Mouse (Mus musculus) layer of hippocampus, adult 18-20 months (tissue): ENCODE results near the gene Mylk3. TPM values are rescaled to one million over a fixed set of nuclear protein-coding genes. Genes with fewer than 3 reads are reported as not detected.

Experiments used
- DNase-seq, 2 experiments: peaks; one replicate each; pipeline ENCODE4 v3.0.0; 2022; ENCODE audit warnings: low spot score in 2 of 2
- total RNA-seq, 2 experiments: library from RNA; stranded (reverse); gene quantifications; 2 replicates each; pipeline ENCODE4 v1.2.3; 2021

The Mylk3 gene
- total RNA-seq, 2 experiments from 2014 or later = 3.5 to 4.0 TPM

DNA sequence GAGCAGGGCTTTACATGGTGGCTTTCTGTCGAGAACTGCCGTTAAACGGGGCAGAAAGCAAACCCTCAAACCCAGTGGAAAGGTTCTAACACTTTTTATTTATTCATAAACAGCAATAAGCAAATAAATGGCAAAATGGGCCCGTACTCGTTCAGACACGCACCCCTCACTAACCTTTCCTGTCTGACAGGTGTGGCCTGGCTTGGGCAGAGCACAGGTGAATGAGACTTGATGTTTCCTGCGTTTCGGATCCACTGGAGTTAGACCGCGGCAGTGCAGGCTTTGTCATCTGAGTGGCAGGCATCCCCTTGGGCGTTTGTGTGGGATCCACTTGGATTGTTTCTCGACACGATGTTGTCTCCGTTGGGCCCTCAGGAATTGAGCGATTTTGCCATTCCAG lies 64.2 kb downstream of the Mylk3 start:
- DNase-seq = no peak

DNA sequence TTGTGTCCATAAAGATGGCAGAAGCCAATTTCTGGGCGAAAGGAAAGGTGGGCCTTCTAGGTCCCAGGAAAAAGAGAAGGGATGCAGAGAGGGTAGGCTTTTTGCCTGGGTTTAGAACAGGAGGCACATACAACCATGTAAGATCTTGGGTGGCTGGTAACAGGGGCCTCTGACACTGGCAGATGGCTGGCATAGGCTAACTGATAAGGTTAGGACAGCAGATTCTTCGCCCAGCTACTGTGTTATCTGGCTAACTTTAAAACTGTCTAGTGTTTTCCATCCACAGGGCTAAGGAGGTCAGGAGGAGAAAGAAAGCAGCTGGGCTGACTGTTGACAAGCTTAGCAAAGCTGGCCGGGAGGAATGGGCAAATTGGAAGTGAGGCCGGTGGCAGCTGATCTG lies 67.6 kb downstream of the Mylk3 start:
- no peak for DNase-seq

GRCm38 (mm10) chr8:85313036-85313435 lies 73.1 kb downstream of the Mylk3 start:
- DNase-seq = no peak

- peak in 1 of 2 experiments; percentile 35 for DNase-seq
Observed at GRCm38 (mm10) chr8:85311743-85312142, 74.4 kb downstream of the Mylk3 start.

GRCm38 (mm10) chr8:85308564-85308963 lies 77.6 kb downstream of the Mylk3 start:
- no peak for DNase-seq

DNA sequence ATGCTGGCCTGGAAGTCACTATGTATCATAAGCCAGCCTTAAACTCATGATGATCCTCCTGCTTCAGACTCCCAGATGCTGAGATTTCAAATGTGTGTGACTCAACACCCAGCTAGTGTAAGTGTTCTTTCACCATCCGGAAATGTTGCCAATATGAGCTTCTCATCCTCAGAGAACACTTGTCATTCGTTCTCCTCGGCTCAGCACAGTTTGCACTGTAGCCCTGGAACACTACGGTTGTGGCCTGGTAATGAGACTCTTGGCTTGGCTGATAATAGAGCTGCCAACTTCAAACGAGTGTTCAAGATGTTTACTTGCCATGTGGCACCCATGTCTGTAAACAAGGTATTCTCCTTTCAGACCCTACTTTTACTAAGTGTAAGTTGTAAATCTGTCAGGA lies 82.6 kb downstream of the Mylk3 start:
- DNase-seq = peak in 1 of 2 experiments; percentile 24

- DNase-seq = no peak
Observed at GRCm38 (mm10) chr8:85302931-85303330, 83.2 kb downstream of the Mylk3 start.

DNA sequence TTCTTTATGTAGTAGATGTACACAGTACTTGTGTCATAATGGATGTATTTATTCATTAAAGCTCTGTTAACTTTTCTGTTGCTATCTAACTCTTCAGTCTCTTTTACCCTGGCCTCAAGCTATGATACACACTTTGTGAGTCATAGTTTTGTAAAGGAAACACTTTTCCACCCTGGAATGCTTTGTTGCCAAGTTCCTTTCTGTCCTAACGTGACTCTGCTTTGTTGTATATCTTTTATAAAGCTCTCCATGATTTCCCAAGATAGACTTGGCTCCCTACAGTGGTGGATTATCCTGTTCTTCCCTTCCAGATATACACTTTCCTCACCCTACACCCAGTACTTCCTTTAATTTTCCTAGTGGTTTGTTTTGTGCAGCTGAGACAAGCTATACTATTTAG lies 84.2 kb downstream of the Mylk3 start:
- DNase-seq = no peak

GRCm38 (mm10) chr8:85299434-85300077 lies 86.6 kb downstream of the Mylk3 start, which contains the start of the genes Orc6 and Vps35:
TSS of gene Orc6 (plus strand) at chr8:85299632.
TSS of gene Vps35 (minus strand) at chr8:85299802.
- peak; percentile 92 to 97 for DNase-seq

- DNase-seq = peak; percentile 7 to 11
Observed at GRCm38 (mm10) chr8:85298600-85299433, 87.3 kb downstream of the Mylk3 start.

DNA sequence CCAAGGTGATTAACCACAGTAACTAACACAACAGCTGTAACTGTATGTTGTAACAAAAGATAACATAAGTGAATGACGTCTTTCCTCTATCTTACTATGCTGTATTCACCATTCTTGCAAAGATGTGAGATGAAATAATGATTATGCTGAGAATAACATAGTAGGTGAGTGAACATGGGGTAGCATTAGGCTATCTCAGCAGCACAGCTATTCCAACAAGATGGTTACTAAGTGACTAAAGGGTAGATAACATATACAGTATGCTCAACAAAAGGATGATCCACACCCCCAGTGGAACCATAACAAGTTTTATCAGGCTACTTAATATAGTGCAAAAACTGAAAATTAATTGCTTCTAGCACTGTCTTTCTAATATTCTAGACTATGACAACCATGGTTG lies 99.3 kb downstream of the Mylk3 start:
- DNase-seq = no peak

Other genes starting within 250 kb of the Mylk3 start
- gene Cks1brt, start 234.4 kb downstream of the Mylk3 start, total RNA-seq = not detected
- not detected for gene Olfr371, start 160.4 kb downstream of the Mylk3 start, total RNA-seq
- 10 to 100 TPM; 29.1 to 29.6 TPM for gene Orc6, start 86.7 kb downstream of the Mylk3 start, total RNA-seq
- gene Vps35, start 86.5 kb downstream of the Mylk3 start, total RNA-seq = 100 to 1,000 TPM; 126 to 129 TPM
- 10 to 100 TPM; 13.6 to 16.9 TPM for gene 4921524J17Rik, start 46.5 kb upstream of the Mylk3 start, total RNA-seq
- 10 to 100 TPM; 86.8 to 90.7 TPM for gene Gpt2, start 106.2 kb upstream of the Mylk3 start, total RNA-seq
- gene Dnaja2, start 169.0 kb upstream of the Mylk3 start, total RNA-seq = 100 to 1,000 TPM; 211 to 226 TPM